Mouse (Mus musculus): ENCODE measurements at regions not wholly inside any gene's neighbourhood (a gene's known extent, or its start where the extent isn't known, plus 50 kb on each side); places are given as distances from the start of the nearest gene placed in this dataset.

GRCm38 (mm10) chr17:15646768-15647167 lies 58.0 kb upstream of the Chd1 start:
- H3K4me3 ChIP-seq (ENCODE audit: low read depth, low read length): no peak overlapping the region
- WGBS: 46% methylated on average over 1 of the region's 1 CpGs
- no peaks in the 10 kb centered on the region; the same call in 1 of the 2 replicates for H3K4me1 ChIP-seq (ENCODE audit: control insufficient read depth, insufficient read depth, low read length)
- H3K4me2 ChIP-seq (ENCODE audit: low read depth, low read length): no peak overlapping the region
- H3K9ac ChIP-seq (replicated peaks; ENCODE audit: low read length): no peak overlapping the region
- DNase-seq (ENCODE audit: low spot score) (no peak), ATAC-seq (replicated peaks; ENCODE audit: insufficient number of reproducible peaks, low FRiP score, low TSS enrichment, low read depth) (no peak)
- H3K27ac ChIP-seq (replicated peaks; ENCODE audit: low read depth, low read length): no peak overlapping the region
- no peaks in the 10 kb centered on the region for H3K36me3 ChIP-seq (replicated peaks; ENCODE audit: control insufficient read depth, insufficient read depth, low read depth, low read length)
- no peaks in the 10 kb centered on the region for H3K27me3 ChIP-seq (ENCODE audit: control insufficient read depth, insufficient read depth, low read length)
- H3K9me3 ChIP-seq (replicated peaks; ENCODE audit: control insufficient read depth, low read length): no peaks in the 10 kb centered on the region

GRCm38 (mm10) chr17:15650089-15650742 lies 54.6 kb upstream of the Chd1 start:
- Histone ChIP-seq H3K9ac (replicated peaks; ENCODE audit: low read length) (no peak overlapping the region), H3K27me3 (ENCODE audit: control insufficient read depth, insufficient read depth, low read length) (no peaks in the 10 kb centered on the region), H3K4me3 (ENCODE audit: low read depth, low read length) (no peak overlapping the region), H3K27ac (replicated peaks; ENCODE audit: low read depth, low read length) (no peak overlapping the region), H3K9me3 (replicated peaks; ENCODE audit: control insufficient read depth, low read length) (no peaks in the 10 kb centered on the region), H3K4me1 (ENCODE audit: control insufficient read depth, insufficient read depth, low read length) (no peaks in the 10 kb centered on the region; the same call in 1 of the 2 replicates), H3K4me2 (ENCODE audit: low read depth, low read length) (no peak overlapping the region), H3K36me3 (replicated peaks; ENCODE audit: control insufficient read depth, insufficient read depth, low read depth, low read length) (no peaks in the 10 kb centered on the region)
- DNase-seq (ENCODE audit: low spot score) (no peak), ATAC-seq (replicated peaks; ENCODE audit: insufficient number of reproducible peaks, low FRiP score, low TSS enrichment, low read depth) (no peak)
- 66% methylated on average over 8 of the region's 8 CpGs for WGBS

- no peak overlapping the region for H3K4me3 ChIP-seq (ENCODE audit: low read depth, low read length)
- no peak overlapping the region for H3K9ac ChIP-seq (replicated peaks; ENCODE audit: low read length)
- 87% methylated on average over 3 of the region's 3 CpGs for WGBS
- no peaks in the 10 kb centered on the region; the same call in 1 of the 2 replicates for H3K4me1 ChIP-seq (ENCODE audit: control insufficient read depth, insufficient read depth, low read length)
- no peak for ATAC-seq (replicated peaks; ENCODE audit: insufficient number of reproducible peaks, low FRiP score, low TSS enrichment, low read depth)
- no peak for DNase-seq (ENCODE audit: low spot score)
- no peaks in the 10 kb centered on the region for H3K27me3 ChIP-seq (ENCODE audit: control insufficient read depth, insufficient read depth, low read length)
- H3K9me3 ChIP-seq (replicated peaks; ENCODE audit: control insufficient read depth, low read length): no peaks in the 10 kb centered on the region
- H3K27ac ChIP-seq (replicated peaks; ENCODE audit: low read depth, low read length): no peak overlapping the region
- no peak overlapping the region for H3K4me2 ChIP-seq (ENCODE audit: low read depth, low read length)
- H3K36me3 ChIP-seq (replicated peaks; ENCODE audit: control insufficient read depth, insufficient read depth, low read depth, low read length): no peaks in the 10 kb centered on the region
Measured at GRCm38 (mm10) chr17:15651869-15652268, 52.9 kb upstream of the Chd1 start.
